Mouse (Mus musculus) hindbrain, embryonic 10.5 days (tissue): ENCODE data around the gene Trim80. TPM values are rescaled to one million over a fixed set of nuclear protein-coding genes. Genes with fewer than 3 reads are reported as not detected.

ENCODE experiments used
- DNase-seq: peaks from one replicate; pipeline ENCODE4 v3.0.0-alpha.2; 2017; ENCODE audit warnings: low spot score
- H3K27ac ChIP-seq: fragments of 300-500 bp; sonication (generic); 2 replicates; pipeline ENCODE4 v1.5.1; 2016; ENCODE audit warnings: mild to moderate bottlenecking, moderate library complexity
- H3K27me3 ChIP-seq: fragments of 300-500 bp; sonication (generic); 2 replicates; pipeline ENCODE4 v1.6.1; 2016; ENCODE audit warnings: mild to moderate bottlenecking; ENCODE audit not compliant: poor library complexity, insufficient read depth, severe bottlenecking
- H3K36me3 ChIP-seq: fragments of 300-500 bp; sonication (generic); 2 replicates; pipeline ENCODE4 v1.6.1; 2016; ENCODE audit warnings: mild to moderate bottlenecking, moderate library complexity
- H3K4me1 ChIP-seq: fragments of 300-500 bp; sonication (generic); replicated peaks from 2 replicates; pipeline ENCODE4 v1.6.1; 2016; ENCODE audit warnings: mild to moderate bottlenecking
- H3K4me3 ChIP-seq: fragments of 300-500 bp; sonication (generic); 2 replicates; pipeline ENCODE4 v1.5.1; 2016; ENCODE audit warnings: mild to moderate bottlenecking, moderate library complexity
- H3K9me3 ChIP-seq: fragments of 300-500 bp; sonication (generic); 2 replicates; pipeline ENCODE4 v1.6.1; 2016; ENCODE audit warnings: mild to moderate bottlenecking, moderate library complexity
- WGBS: fragments of 180-500 bp; shearing (Covaris S2); methylation state at CpG from one replicate; pipeline ENCODE4 v1.1.7; 2016; 5-methylcytosine and 5-hydroxymethylcytosine counted together
- polyA plus RNA-seq: library from polyadenylated mRNA; unstranded; fragments of >200 nt; fragmentation: Nextera tagmentation; extraction: Ambion mirVana; gene quantifications from 2 replicates; pipeline ENCODE4 v1.2.1, GENCODE M21; 2016

Trim80 gene
- 0.08 and 0.16 TPM in 2 replicates for polyA plus RNA-seq

DNA sequence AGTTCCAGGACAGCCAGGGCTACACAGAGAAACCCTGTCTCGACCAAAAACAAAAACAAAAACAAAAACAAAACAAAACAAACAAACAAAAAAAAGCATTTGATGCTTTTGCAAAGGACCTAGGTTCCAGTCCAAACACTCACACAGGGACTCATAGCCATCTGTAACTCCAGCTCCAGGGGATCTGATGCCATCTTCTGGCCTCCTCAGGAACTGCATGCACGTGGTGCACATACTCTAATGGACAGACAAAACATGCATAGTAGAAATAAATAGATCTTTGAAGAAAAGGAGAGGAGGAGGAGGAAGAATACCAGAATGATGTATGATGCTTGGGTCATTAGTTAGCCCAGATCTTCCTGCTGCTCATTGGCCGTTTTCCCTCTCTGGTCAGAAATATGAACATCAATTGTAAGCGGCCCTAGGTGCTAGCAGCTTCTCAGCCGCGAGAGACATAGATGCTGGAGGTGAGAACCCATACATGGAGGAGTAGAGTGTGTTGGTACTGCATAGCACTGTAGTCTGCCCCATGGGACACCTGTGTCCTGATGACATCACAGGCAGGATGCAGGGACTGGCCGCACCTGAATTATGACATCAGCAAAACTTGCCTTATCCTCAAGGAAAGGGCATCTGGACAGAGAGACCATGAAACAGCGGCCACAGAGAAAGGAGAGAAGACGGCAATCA, at the start of gene Trim80:
Trim80 (plus strand) TSS at position 640 of the 690 bp plus-strand sequence.
- H3K27me3 ChIP-seq: peaks cover 21% of the 10 kb centered on the region
- no peak within 1 kb of the TSS for H3K4me3 ChIP-seq
- H3K9me3 ChIP-seq: peaks cover 7% of the 10 kb centered on the region
- H3K4me1 ChIP-seq: peaks cover 27% of the 10 kb centered on the region
- H3K36me3 ChIP-seq: no peaks in the 10 kb centered on the region
- H3K27ac ChIP-seq: 0 out of 2 replicates have a peak within 1 kb of the TSS, but pooled peaks have one; percentile 5
- 92% methylated on average over 9 of the region's 9 CpGs for WGBS
- no peak for DNase-seq

DNA sequence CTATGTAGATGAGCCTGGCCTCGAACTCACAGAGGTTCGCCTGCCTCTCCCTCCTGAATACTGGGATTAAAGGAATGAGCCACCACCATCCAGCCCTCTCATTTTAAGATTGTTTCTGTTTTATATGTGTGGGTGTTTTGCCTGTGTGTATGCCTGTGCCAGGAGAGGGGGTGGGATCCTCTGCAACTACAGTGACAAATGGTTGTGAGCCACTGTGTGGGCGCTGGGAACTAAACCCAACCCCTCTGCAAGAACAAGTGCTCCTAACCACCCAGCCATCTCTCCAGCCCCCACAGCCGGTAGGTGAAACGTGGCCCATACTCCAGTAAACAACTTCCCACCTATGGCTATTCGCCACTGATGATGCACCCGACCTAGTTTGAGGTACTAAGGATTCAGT, 49.0 kb upstream of the Trim80 start:
- Histone ChIP-seq H3K36me3 (peaks cover 78% of the 10 kb centered on the region), H3K9me3 (no peaks in the 10 kb centered on the region), H3K4me1 (no peaks in the 10 kb centered on the region; the same call in 1 of the 2 replicates), H3K27me3 (peaks cover 14% of the 10 kb centered on the region), H3K4me3 (no peak overlapping the region), H3K27ac (no peak overlapping the region)
- 92% methylated on average over 7 of the region's 7 CpGs for WGBS
- no peak for DNase-seq

DNA sequence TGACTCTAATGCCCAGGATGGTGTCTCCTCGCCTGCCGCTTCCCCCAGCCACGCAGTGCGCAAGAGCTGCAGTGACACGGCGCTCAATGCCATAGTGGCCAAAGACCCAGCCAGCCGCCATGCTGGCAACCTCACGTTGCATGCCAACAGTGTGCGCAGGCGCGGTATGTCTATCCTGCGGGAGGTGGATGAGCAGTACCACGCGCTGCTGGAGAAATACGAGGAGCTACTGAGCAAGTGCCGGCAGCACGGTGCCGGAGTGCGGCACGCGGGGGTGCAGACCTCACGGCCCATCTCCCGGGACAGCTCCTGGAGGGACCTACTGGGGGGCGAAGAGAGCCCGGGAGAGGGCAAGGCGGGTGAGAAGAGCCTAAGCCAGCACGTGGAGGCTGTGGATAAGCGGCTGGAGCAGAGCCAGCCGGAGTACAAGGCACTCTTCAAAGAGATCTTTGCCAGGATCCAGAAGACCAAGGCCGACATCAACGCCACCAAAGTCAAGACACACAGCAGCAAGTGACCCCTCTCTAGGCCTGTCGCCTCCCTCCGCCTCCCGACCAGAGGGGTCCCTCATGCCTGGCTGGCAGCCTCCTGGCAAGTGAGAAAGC, 46.5 kb upstream of the Trim80 start:
- Histone ChIP-seq H3K4me3 (peak overlapping the region; percentile 22; the same call in 1 of the 2 replicates), H3K36me3 (peaks cover 75% of the 10 kb centered on the region), H3K4me1 (no peaks in the 10 kb centered on the region; the same call in 1 of the 2 replicates), H3K27ac (no peak overlapping the region), H3K27me3 (peaks cover 14% of the 10 kb centered on the region), H3K9me3 (no peaks in the 10 kb centered on the region)
- no peak for DNase-seq
- 66% methylated on average over 34 of the region's 34 CpGs for WGBS

DNA sequence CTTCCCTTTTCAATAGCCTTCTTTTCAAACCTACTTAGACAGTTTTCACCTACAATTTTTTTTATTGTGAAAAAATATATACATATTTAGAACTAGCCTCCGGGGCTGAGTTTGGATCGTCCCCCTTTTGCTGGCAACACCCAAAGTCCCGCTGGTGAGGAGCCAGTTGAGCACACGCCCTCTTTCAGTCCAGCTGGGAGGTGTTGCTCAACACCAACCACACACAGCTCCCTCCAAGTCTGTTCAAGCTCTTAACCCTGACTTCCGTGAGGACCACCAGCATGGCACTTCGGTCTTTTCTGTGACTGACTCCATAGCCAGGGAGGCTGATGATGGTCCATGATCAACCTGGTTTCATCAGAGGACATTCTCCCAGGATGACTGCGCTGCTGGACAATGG, 42.3 kb upstream of the Trim80 start:
- H3K4me3 ChIP-seq: no peak overlapping the region
- H3K27me3 ChIP-seq: peaks cover 6% of the 10 kb centered on the region; the same call in 1 of the 2 replicates
- peaks cover 8% of the 10 kb centered on the region for H3K4me1 ChIP-seq
- DNase-seq: no peak
- H3K9me3 ChIP-seq: no peaks in the 10 kb centered on the region
- peaks cover 37% of the 10 kb centered on the region for H3K36me3 ChIP-seq
- 84% methylated on average over 7 of the region's 7 CpGs for WGBS
- no peak overlapping the region for H3K27ac ChIP-seq

DNA sequence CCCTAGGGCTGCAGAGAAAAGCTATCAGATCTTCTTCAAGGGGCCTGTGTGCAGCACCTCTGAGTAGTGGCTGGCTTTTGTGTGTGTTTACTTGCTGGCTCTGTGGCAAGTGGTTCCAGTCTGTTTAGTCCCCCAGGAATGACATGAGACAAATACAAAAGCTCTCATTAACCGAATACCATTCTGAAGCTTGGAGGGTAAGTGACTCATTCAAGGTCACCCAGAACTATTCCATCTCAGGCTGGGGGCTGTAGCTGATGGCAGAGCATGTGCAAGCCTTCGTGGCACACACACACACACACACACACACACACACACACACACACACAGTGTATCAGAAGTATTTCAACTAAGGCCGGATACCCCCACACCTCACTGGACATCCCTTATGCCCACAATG, 40.2 kb upstream of the Trim80 start:
- Histone ChIP-seq H3K4me1 (peaks cover 25% of the 10 kb centered on the region), H3K9me3 (no peaks in the 10 kb centered on the region), H3K4me3 (no peak overlapping the region), H3K36me3 (peaks cover 17% of the 10 kb centered on the region), H3K27me3 (no peaks in the 10 kb centered on the region), H3K27ac (no peak overlapping the region)
- WGBS: 76% methylated on average over 3 of the region's 3 CpGs
- no peak for DNase-seq

DNA sequence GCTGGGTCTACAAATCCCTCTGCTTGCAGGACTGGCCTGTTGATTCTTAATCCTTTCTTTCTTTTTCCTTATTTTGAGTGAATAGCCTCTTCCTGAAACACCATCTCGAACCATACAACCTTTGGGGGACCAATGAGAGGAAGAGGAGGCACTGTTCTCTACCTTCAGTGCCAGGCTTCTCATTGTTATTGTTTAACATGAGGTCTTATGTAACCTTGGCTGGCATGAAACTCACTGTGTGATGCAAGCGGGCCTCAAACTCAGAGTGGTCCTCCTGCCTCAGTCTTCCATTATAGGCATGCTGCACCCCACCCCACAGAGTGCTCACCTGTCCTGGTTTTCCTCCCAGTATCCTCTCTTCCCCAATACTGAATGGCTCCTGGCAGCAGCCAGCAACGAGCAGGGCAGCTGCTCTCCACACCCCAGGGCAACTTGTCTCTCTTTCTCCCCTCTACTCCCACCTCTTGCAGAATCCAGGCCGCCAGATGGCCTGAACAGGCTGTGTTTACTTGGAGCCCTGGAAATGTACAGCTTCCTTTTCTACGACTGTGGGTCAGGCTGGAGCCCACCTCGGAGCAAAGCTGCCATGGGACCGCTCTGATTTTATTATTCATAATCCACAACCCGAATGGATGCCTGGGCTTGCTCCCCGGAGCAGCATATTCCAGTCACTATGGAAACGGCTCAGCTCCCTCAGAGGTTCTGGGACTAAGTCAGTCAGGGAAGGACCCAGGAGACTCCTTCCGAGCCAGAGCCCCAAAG, 39.5 kb upstream of the Trim80 start:
- no peak overlapping the region for H3K27ac ChIP-seq
- no peak for DNase-seq

DNA sequence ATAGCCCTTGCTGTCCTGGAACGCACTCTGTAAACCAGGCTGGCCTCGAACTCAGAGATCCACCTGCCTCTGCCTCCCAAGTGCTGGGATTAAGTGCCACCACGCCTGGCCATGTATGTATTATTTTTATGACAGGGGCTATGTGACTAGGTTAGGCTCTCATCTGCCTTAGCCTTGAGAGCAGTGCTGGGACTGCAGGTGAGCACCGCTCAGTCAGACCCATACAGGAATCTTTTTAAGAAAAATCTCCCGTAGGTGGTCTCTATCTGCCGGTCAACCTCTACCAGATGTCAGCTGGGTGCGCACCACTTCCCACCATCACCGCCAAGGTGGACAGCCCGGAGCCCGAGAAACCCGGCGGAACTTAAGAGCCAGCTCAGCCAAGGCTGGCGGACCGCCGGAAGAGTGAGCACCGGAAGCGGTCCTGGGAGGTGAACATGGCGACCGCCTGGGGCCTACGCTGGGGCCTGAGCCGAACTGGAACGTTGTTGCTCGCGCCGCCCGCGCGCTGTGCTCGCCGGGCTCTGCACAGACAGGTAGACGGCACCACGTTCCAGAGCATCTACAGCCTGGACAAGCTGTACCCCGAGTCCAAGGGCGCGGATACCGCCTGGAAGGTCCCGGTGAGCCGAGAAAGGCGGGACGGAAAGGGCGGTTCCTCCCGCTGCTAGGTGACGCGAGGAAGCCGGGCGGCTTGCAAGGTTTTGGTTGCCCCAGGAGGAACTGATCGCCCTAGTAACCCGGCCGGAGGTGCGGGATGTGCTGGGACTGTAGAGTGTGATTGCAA, 36.8 kb upstream of the Trim80 start, which contains the start of gene Mrpl58:
Mrpl58 (plus strand) TSS at position 415 of the 787 bp plus-strand sequence.
- Histone ChIP-seq H3K27ac (peak within 1 kb of the TSS; percentile 98), H3K4me3 (peak within 1 kb of the TSS; percentile 93), H3K4me1 (peaks cover 44% of the 10 kb centered on the region), H3K36me3 (peaks cover 32% of the 10 kb centered on the region), H3K27me3 (no peaks in the 10 kb centered on the region), H3K9me3 (no peaks in the 10 kb centered on the region)
- DNase-seq: peak; percentile 89
- WGBS: 3% methylated on average over 50 of the region's 50 CpGs

More for the DNA sequence above, 39.5 kb upstream of the Trim80 start:
- Histone ChIP-seq H3K4me3 (0 out of 2 replicates have a peak overlapping the region, but pooled peaks have one; percentile 1), H3K4me1 (peaks cover 32% of the 10 kb centered on the region), H3K9me3 (no peaks in the 10 kb centered on the region), H3K36me3 (peaks cover 15% of the 10 kb centered on the region), H3K27me3 (no peaks in the 10 kb centered on the region)
- WGBS: 52% methylated on average over 11 of the region's 11 CpGs

DNA sequence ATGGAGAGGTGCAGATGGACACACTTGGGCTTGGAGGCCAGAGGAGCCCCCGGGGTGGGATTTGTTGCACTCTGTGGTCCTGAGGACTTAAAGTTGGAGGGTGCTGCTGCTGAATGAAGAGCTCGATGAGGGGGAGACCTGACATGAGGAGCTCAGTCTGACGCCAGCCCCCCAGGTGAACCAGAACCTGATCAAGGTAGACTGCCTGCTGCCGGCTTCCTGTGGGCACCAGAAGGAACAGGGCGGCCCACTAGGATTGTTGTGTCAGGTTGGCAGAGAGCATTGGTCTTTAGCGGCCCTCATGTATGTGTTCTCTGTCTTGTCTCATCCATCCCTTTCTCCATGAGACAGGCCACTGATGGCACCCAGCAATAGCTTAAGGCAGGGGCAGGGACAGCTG, 34.6 kb upstream of the Trim80 start:
- 98% methylated on average over 6 of the region's 6 CpGs for WGBS
- H3K36me3 ChIP-seq: peaks cover 53% of the 10 kb centered on the region
- H3K27ac ChIP-seq: no peak overlapping the region
- DNase-seq: no peak
- no peaks in the 10 kb centered on the region for H3K9me3 ChIP-seq
- H3K27me3 ChIP-seq: no peaks in the 10 kb centered on the region
- H3K4me3 ChIP-seq: peak overlapping the region; percentile 23; the same call in 1 of the 2 replicates
- H3K4me1 ChIP-seq: peaks cover 65% of the 10 kb centered on the region

DNA sequence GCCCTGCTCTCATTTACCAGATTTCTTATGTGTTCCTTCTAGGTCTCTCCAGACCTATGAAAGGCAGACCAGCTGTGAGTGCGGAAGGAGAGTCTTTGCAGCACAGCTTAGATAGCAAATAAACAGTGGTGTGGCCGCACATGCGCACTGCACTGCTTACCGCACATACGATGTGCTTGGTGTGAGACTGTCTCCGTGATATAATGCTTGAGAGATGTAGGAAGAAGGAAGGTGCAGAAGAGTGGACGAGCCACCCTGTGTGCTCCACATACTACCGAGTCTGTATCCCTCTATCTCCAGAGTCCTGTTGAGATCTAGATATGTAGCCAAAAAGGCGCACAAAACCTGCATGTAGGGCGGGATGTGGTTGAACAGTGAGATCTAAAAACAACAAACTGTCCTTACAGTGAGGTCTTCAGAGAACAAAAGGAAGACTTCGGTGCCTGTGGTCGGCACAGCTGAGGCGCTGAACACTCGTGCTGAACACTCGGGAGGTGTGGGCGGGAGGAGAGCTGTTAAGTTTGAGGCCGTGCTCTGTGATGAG, 33.4 kb upstream of the Trim80 start:
- H3K4me3 ChIP-seq: no peak overlapping the region
- no peak for DNase-seq
- 95% methylated on average over 17 of the region's 17 CpGs for WGBS
- no peaks in the 10 kb centered on the region for H3K9me3 ChIP-seq
- H3K4me1 ChIP-seq: peaks cover 71% of the 10 kb centered on the region
- peaks cover 62% of the 10 kb centered on the region for H3K36me3 ChIP-seq
- H3K27ac ChIP-seq: no peak overlapping the region
- no peaks in the 10 kb centered on the region for H3K27me3 ChIP-seq

DNA sequence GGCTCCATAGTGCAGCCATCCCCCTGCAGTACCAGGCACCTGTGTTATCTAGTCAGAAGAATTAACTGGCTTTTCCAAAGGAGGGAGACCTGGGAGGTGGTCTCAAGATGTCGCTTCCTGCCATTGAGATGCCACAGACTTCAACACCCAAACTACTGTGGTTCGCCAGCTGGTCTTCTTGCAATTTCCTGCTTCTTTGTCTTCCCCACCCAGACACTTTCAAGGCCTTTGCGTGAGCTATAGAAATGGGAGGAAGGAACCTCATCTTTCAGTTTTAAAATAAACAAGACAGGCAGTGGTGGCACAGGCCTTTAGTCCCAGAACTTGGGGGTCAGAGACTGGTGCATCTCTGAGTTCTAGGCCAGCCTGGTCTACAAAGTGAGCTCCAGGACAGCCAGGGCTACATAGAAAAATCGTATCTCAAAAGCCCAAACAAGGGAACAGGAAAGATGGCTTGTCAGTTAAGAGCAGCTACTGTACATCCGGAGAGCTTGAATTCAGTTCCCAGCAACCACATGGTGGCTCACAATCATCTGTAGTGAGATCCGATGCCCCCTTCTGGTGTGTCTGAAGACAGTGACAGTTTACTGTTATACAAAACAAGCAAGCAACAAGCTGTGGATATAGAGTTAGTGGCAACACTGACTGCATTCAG, 32.0 kb upstream of the Trim80 start:
- peaks cover 76% of the 10 kb centered on the region for H3K4me1 ChIP-seq
- DNase-seq: no peak
- no peaks in the 10 kb centered on the region for H3K27me3 ChIP-seq
- WGBS: 84% methylated on average over 6 of the region's 6 CpGs
- H3K9me3 ChIP-seq: no peaks in the 10 kb centered on the region
- H3K27ac ChIP-seq: peak overlapping the region; percentile 94
- peak overlapping the region; percentile 25; the same call in 1 of the 2 replicates for H3K4me3 ChIP-seq
- H3K36me3 ChIP-seq: peaks cover 62% of the 10 kb centered on the region

DNA sequence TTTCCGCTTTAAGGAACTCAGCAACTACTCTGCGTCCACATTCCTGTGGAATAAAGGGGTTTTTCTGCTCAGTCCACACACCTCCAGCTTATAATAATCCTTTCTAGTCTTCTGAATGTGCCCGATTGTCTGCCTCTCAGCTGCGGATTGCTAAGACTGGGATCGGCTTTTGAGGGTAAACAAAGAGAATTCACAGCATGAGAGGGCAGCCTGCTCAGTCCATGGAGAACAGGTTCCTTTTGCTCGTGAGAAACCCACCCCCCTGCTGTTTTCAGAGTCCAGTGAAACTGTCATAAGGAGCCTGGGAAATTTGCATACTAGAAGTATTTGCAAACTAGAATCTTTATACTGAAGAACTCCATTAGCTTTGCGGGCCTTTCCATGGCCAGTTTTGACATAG, 30.8 kb upstream of the Trim80 start:
- peaks cover 71% of the 10 kb centered on the region for H3K4me1 ChIP-seq
- 32% methylated on average over 7 of the region's 7 CpGs for WGBS
- H3K36me3 ChIP-seq: peaks cover 62% of the 10 kb centered on the region
- no peaks in the 10 kb centered on the region for H3K27me3 ChIP-seq
- H3K27ac ChIP-seq: peak overlapping the region; percentile 94
- peak; percentile 44 for DNase-seq
- H3K4me3 ChIP-seq: peak overlapping the region; percentile 25
- no peaks in the 10 kb centered on the region for H3K9me3 ChIP-seq
